Mouse (Mus musculus): ENCODE results near the gene Rmnd1. TPM values are rescaled to one million over a fixed set of nuclear protein-coding genes. Genes with fewer than 3 reads are reported as not detected.
"Not testable (repeated sequence)": the region's sequence is repeated elsewhere in the genome, so short reads cannot be mapped to it uniquely, and the experiment has no call there.

Rmnd1 gene
- polyA plus RNA-seq (2015; fragmentation: Nextera tagmentation; extraction: Ambion mirVana), result 52.3 and 54.8 TPM in 2 replicates

- Histone ChIP-seq H3K4me2 (replicated peaks) (peak within 1 kb of the TSS; percentile 75), H3K9ac (peak within 1 kb of the TSS; percentile 87), H3K27me3 (no peaks in the 10 kb centered on the region), H3K9me3 (no peaks in the 10 kb centered on the region), H3K36me3 (peaks cover 22% of the 10 kb centered on the region; the same call in 1 of the 2 replicates), H3K4me1 (peaks cover 12% of the 10 kb centered on the region), H3K27ac (peak within 1 kb of the TSS; percentile 83), H3K4me3 (peak within 1 kb of the TSS; percentile 66)
- WGBS, result under 1% methylated on average over 74 of the region's 75 CpGs
- peak; percentile 96 for ATAC-seq (ENCODE audit: low FRiP score, low read depth)
Observed at GRCm38 (mm10) chr10:4432123-4432931, at the start of gene Rmnd1, which contains the start of gene Armt1. Rmnd1 (minus strand) TSS chr10:4432388. Armt1 (plus strand) TSS chr10:4432467.

GRCm38 (mm10) chr10:4481695-4482094 is 49.5 kb upstream of the Rmnd1 start:
- Histone ChIP-seq H3K9me3 (no peaks in the 10 kb centered on the region), H3K4me1 (no peaks in the 10 kb centered on the region), H3K36me3 (no peaks in the 10 kb centered on the region), H3K27me3 (no peaks in the 10 kb centered on the region), H3K4me3 (no peak overlapping the region), H3K27ac (no peak overlapping the region), H3K9ac (no peak overlapping the region), H3K4me2 (replicated peaks) (no peak overlapping the region)
- 75% methylated on average over 8 of the region's 8 CpGs for WGBS
- no peak for ATAC-seq (ENCODE audit: low FRiP score, low read depth)

GRCm38 (mm10) chr10:4480929-4481328 is 48.7 kb upstream of the Rmnd1 start:
- no peaks in the 10 kb centered on the region for H3K36me3 ChIP-seq
- WGBS, result 16% methylated on average over 3 of the region's 3 CpGs
- H3K4me1 ChIP-seq, result no peaks in the 10 kb centered on the region
- H3K9ac ChIP-seq, result no peak overlapping the region
- no peak for ATAC-seq (ENCODE audit: low FRiP score, low read depth)
- H3K9me3 ChIP-seq, result no peaks in the 10 kb centered on the region
- no peaks in the 10 kb centered on the region for H3K27me3 ChIP-seq
- no peak overlapping the region for H3K4me3 ChIP-seq
- H3K27ac ChIP-seq, result no peak overlapping the region
- no peak overlapping the region for H3K4me2 ChIP-seq (replicated peaks)

- Histone ChIP-seq H3K4me3 (no peak overlapping the region), H3K27ac (no peak overlapping the region), H3K36me3 (no peaks in the 10 kb centered on the region), H3K4me1 (no peaks in the 10 kb centered on the region), H3K9me3 (no peaks in the 10 kb centered on the region), H3K4me2 (replicated peaks) (no peak overlapping the region), H3K9ac (no peak overlapping the region), H3K27me3 (no peaks in the 10 kb centered on the region)
- WGBS, result 80% methylated on average over 5 of the region's 5 CpGs
- ATAC-seq (ENCODE audit: low FRiP score, low read depth), result no peak
Observed at GRCm38 (mm10) chr10:4476604-4477003, 44.4 kb upstream of the Rmnd1 start.

GRCm38 (mm10) chr10:4475431-4475830 is 43.2 kb upstream of the Rmnd1 start:
- ATAC-seq (ENCODE audit: low FRiP score, low read depth), result no peak
- H3K9me3 ChIP-seq, result no peaks in the 10 kb centered on the region
- no peak overlapping the region for H3K4me3 ChIP-seq
- H3K9ac ChIP-seq, result no peak overlapping the region
- no peaks in the 10 kb centered on the region for H3K36me3 ChIP-seq
- no peaks in the 10 kb centered on the region for H3K27me3 ChIP-seq
- H3K4me2 ChIP-seq (replicated peaks), result no peak overlapping the region
- H3K4me1 ChIP-seq, result no peaks in the 10 kb centered on the region
- 85% methylated on average over 3 of the region's 3 CpGs for WGBS
- no peak overlapping the region for H3K27ac ChIP-seq

GRCm38 (mm10) chr10:4473591-4473993 is 41.4 kb upstream of the Rmnd1 start:
- H3K4me1 ChIP-seq, result no peaks in the 10 kb centered on the region
- no peak overlapping the region for H3K9ac ChIP-seq
- H3K36me3 ChIP-seq, result no peaks in the 10 kb centered on the region
- 65% methylated on average over 11 of the region's 11 CpGs for WGBS
- H3K27ac ChIP-seq, result no peak overlapping the region
- no peak for ATAC-seq (ENCODE audit: low FRiP score, low read depth)
- no peak overlapping the region for H3K4me3 ChIP-seq
- no peaks in the 10 kb centered on the region for H3K9me3 ChIP-seq
- no peaks in the 10 kb centered on the region for H3K27me3 ChIP-seq
- no peak overlapping the region for H3K4me2 ChIP-seq (replicated peaks)

GRCm38 (mm10) chr10:4469406-4469805 is 37.2 kb upstream of the Rmnd1 start:
- Histone ChIP-seq H3K36me3 (no peaks in the 10 kb centered on the region), H3K4me3 (no peak overlapping the region)
- WGBS, result 81% methylated on average over 3 of the region's 3 CpGs

GRCm38 (mm10) chr10:4465799-4466198 is 33.6 kb upstream of the Rmnd1 start:
- no peak overlapping the region for H3K9ac ChIP-seq
- no peaks in the 10 kb centered on the region for H3K36me3 ChIP-seq
- 65% methylated on average over 7 of the region's 7 CpGs for WGBS
- no peak overlapping the region for H3K4me3 ChIP-seq
- H3K4me2 ChIP-seq (replicated peaks), result no peak overlapping the region
- H3K4me1 ChIP-seq, result peaks cover 4% of the 10 kb centered on the region; the same call in 1 of the 2 replicates
- no peak overlapping the region for H3K27ac ChIP-seq
- H3K27me3 ChIP-seq, result no peaks in the 10 kb centered on the region
- no peak for ATAC-seq (ENCODE audit: low FRiP score, low read depth)
- no peaks in the 10 kb centered on the region for H3K9me3 ChIP-seq

More at GRCm38 (mm10) chr10:4469406-4469805, 37.2 kb upstream of the Rmnd1 start:
- Histone ChIP-seq H3K27me3 (no peaks in the 10 kb centered on the region), H3K27ac (no peak overlapping the region), H3K9me3 (no peaks in the 10 kb centered on the region), H3K9ac (no peak overlapping the region), H3K4me1 (peaks cover 3% of the 10 kb centered on the region; the same call in 1 of the 2 replicates), H3K4me2 (replicated peaks) (no peak overlapping the region)
- ATAC-seq (ENCODE audit: low FRiP score, low read depth), result no peak

GRCm38 (mm10) chr10:4460201-4460600 is 28.0 kb upstream of the Rmnd1 start:
- Histone ChIP-seq H3K4me3 (no peak overlapping the region), H3K36me3 (peaks cover 7% of the 10 kb centered on the region), H3K4me2 (replicated peaks) (no peak overlapping the region), H3K9ac (no peak overlapping the region), H3K4me1 (peaks cover 4% of the 10 kb centered on the region; the same call in 1 of the 2 replicates), H3K27me3 (no peaks in the 10 kb centered on the region), H3K27ac (no peak overlapping the region), H3K9me3 (no peaks in the 10 kb centered on the region)
- ATAC-seq (ENCODE audit: low FRiP score, low read depth), result no peak
- 94% methylated on average over 2 of the region's 2 CpGs for WGBS

GRCm38 (mm10) chr10:4456409-4456808 is 24.2 kb upstream of the Rmnd1 start:
- no peak overlapping the region for H3K9ac ChIP-seq
- H3K4me3 ChIP-seq, result no peak overlapping the region
- H3K36me3 ChIP-seq, result peaks cover 39% of the 10 kb centered on the region
- ATAC-seq (ENCODE audit: low FRiP score, low read depth), result no peak
- H3K4me2 ChIP-seq (replicated peaks), result no peak overlapping the region
- H3K9me3 ChIP-seq, result no peaks in the 10 kb centered on the region
- 75% methylated on average over 4 of the region's 4 CpGs for WGBS
- no peak overlapping the region for H3K27ac ChIP-seq
- no peaks in the 10 kb centered on the region for H3K4me1 ChIP-seq
- H3K27me3 ChIP-seq, result no peaks in the 10 kb centered on the region

- H3K9me3 ChIP-seq, result no peaks in the 10 kb centered on the region
- no peak overlapping the region for H3K9ac ChIP-seq
- peaks cover 12% of the 10 kb centered on the region for H3K4me1 ChIP-seq
- peaks cover 39% of the 10 kb centered on the region for H3K36me3 ChIP-seq
- H3K27me3 ChIP-seq, result no peaks in the 10 kb centered on the region
- H3K4me2 ChIP-seq (replicated peaks), result no peak overlapping the region
- ATAC-seq (ENCODE audit: low FRiP score, low read depth), result no peak
- no peak overlapping the region for H3K27ac ChIP-seq
- no peak overlapping the region for H3K4me3 ChIP-seq
- 88% methylated on average over 3 of the region's 3 CpGs for WGBS
Observed at GRCm38 (mm10) chr10:4435416-4435815, 3.2 kb upstream of the Rmnd1 start.

GRCm38 (mm10) chr10:4433871-4434270 is 1.7 kb upstream of the Rmnd1 start:
- H3K27ac ChIP-seq; H3K27me3 ChIP-seq; ATAC-seq (ENCODE audit: low FRiP score, low read depth); H3K9ac ChIP-seq; H3K9me3 ChIP-seq: not testable (repeated sequence)
- H3K4me2 ChIP-seq (replicated peaks), result peak overlapping the region; percentile 71
- peak overlapping the region; percentile 66; the same call in 1 of the 2 replicates for H3K4me3 ChIP-seq
- H3K36me3 ChIP-seq, result peaks cover 25% of the 10 kb centered on the region
- H3K4me1 ChIP-seq, result peaks cover 12% of the 10 kb centered on the region
- WGBS, result 77% methylated on average over 2 of the region's 2 CpGs

Measured in limb, embryonic 13.5 days (tissue).